Mouse (Mus musculus) embryonic facial prominence, embryonic 10.5 days (tissue): Measurements from ENCODE around the gene Stk35. TPM values are rescaled to one million over a fixed set of nuclear protein-coding genes. Genes with fewer than 3 reads are reported as not detected.

ENCODE experiments used
- DNase-seq: peaks from one replicate; pipeline ENCODE4 v3.0.0-alpha.2; 2017; ENCODE audit warnings: low spot score
- H3K27ac ChIP-seq: fragments of 300-500 bp; sonication (generic); replicated peaks from 2 replicates; pipeline ENCODE4 v1.5.1; 2016; ENCODE audit warnings: mild to moderate bottlenecking
- H3K27me3 ChIP-seq: fragments of 300-500 bp; sonication (generic); replicated peaks from 2 replicates; pipeline ENCODE4 v1.6.1; 2016; ENCODE audit warnings: low read depth, mild to moderate bottlenecking; ENCODE audit not compliant: poor library complexity, severe bottlenecking
- H3K36me3 ChIP-seq: fragments of 300-500 bp; sonication (generic); replicated peaks from 2 replicates; pipeline ENCODE4 v1.6.1; 2016; ENCODE audit warnings: mild to moderate bottlenecking, moderate library complexity
- H3K4me1 ChIP-seq: fragments of 300-500 bp; sonication (generic); 2 replicates; pipeline ENCODE4 v1.6.1; 2016
- H3K4me3 ChIP-seq: fragments of 300-500 bp; sonication (generic); 2 replicates; pipeline ENCODE4 v1.5.1; 2016; ENCODE audit warnings: mild to moderate bottlenecking, moderate library complexity
- H3K9me3 ChIP-seq: fragments of 300-500 bp; sonication (generic); 2 replicates; pipeline ENCODE4 v1.6.1; 2016; ENCODE audit warnings: mild to moderate bottlenecking
- WGBS: fragments of 180-500 bp; shearing (Covaris S2); methylation state at CpG from one replicate; pipeline ENCODE4 v1.1.7; 2016; 5-methylcytosine and 5-hydroxymethylcytosine counted together
- polyA plus RNA-seq: library from polyadenylated mRNA; unstranded; fragments of >200 nt; fragmentation: Nextera tagmentation; extraction: Ambion mirVana; gene quantifications from 2 replicates; pipeline ENCODE4 v1.2.1, GENCODE M21; 2016

The Stk35 gene
- polyA plus RNA-seq: 11.7 and 12.5 TPM in 2 replicates

GRCm38 (mm10) chr2:129800271-129800903 is at the start of gene Stk35:
Stk35 (plus strand) TSS chr2:129800517.
- Histone ChIP-seq H3K27me3 (no peaks in the 10 kb centered on the region), H3K9me3 (no peaks in the 10 kb centered on the region), H3K27ac (peak within 1 kb of the TSS; percentile 97), H3K36me3 (peaks cover 34% of the 10 kb centered on the region), H3K4me3 (peak within 1 kb of the TSS; percentile 75), H3K4me1 (peaks cover 26% of the 10 kb centered on the region)
- WGBS: under 1% methylated on average over 63 of the region's 63 CpGs
- DNase-seq: peak; percentile 94

GRCm38 (mm10) chr2:129782046-129782445 is 18.3 kb upstream of the Stk35 start:
- WGBS: 93% methylated on average over 1 of the region's 1 CpGs
- no peaks in the 10 kb centered on the region for H3K9me3 ChIP-seq
- DNase-seq: no peak
- H3K4me3 ChIP-seq: no peak overlapping the region
- no peaks in the 10 kb centered on the region for H3K27me3 ChIP-seq
- H3K4me1 ChIP-seq: no peaks in the 10 kb centered on the region
- no peaks in the 10 kb centered on the region for H3K36me3 ChIP-seq
- H3K27ac ChIP-seq: no peak overlapping the region

GRCm38 (mm10) chr2:129796501-129796900 is 3.8 kb upstream of the Stk35 start:
- DNase-seq: no peak
- H3K36me3 ChIP-seq: no peaks in the 10 kb centered on the region
- 88% methylated on average over 2 of the region's 2 CpGs for WGBS
- H3K27ac ChIP-seq: no peak overlapping the region
- H3K9me3 ChIP-seq: peaks cover 9% of the 10 kb centered on the region
- peaks cover 7% of the 10 kb centered on the region for H3K4me1 ChIP-seq
- no peaks in the 10 kb centered on the region for H3K27me3 ChIP-seq
- H3K4me3 ChIP-seq: no peak overlapping the region

DNA sequence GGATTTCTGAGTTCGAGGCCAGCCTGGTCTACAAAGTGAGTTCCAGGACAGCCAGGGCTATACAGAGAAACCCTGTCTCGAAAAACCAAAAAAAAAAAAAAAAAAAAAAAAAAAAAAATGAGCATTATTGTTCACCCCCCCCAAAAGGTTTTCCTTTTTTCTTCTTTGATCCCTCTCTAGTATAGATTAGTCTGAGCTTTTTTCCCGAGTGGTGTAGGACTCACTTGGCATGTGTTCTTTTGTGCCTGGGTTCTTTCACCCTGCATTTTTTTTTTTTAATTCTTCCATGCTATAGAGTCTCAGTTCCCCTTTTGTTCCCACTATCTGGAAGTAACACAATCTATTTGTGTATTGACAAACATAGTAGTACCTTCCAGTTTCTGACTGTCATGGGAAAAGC is 2.6 kb upstream of the Stk35 start:
- peaks cover 9% of the 10 kb centered on the region for H3K9me3 ChIP-seq
- H3K36me3 ChIP-seq: peaks cover 7% of the 10 kb centered on the region
- no peak overlapping the region for H3K27ac ChIP-seq
- WGBS: 79% methylated on average over 2 of the region's 3 CpGs
- peaks cover 18% of the 10 kb centered on the region for H3K4me1 ChIP-seq
- H3K4me3 ChIP-seq: no peak overlapping the region
- DNase-seq: no peak
- H3K27me3 ChIP-seq: no peaks in the 10 kb centered on the region

DNA sequence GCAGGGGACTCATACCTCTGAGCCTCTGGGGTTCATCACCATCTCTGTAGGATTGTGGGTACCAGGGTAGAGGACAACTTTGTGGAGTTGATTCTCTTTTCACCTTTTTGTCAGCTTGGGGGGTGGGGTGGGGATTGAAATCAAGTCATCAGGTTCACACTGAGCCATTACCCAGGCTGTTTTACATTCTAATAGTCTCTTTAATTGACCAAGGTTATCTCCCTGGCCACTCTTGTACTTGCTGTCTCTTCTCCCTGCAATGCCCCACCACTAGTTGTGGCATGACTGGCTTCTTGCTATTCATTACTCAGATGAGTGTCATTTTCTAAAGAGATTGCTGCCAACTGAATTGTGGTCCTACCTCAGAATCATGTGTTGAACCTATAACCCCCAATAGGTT is 1.9 kb upstream of the Stk35 start:
- Histone ChIP-seq H3K36me3 (peaks cover 14% of the 10 kb centered on the region), H3K4me1 (peaks cover 25% of the 10 kb centered on the region), H3K4me3 (no peak overlapping the region), H3K9me3 (peaks cover 9% of the 10 kb centered on the region), H3K27me3 (no peaks in the 10 kb centered on the region), H3K27ac (no peak overlapping the region)
- DNase-seq: no peak

DNA sequence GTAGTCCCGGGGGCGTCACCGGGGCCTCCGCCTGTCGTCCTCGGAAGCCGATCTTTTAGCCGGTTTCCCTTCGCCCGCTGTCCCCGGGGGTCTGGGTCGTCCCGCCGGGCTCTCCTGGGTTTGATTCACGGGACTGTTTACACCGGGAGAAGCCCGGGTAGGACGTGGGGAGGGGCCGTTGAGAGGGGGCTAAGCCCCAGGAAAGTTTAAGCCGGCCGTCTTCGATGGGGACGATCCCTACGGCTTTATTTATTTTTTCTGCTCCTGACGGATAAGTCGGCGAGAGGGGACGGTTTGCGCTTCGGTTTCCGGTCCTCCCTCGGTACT is 550 bp downstream of the Stk35 start:
- under 1% methylated on average over 32 of the region's 32 CpGs for WGBS
- no peak for DNase-seq
- H3K4me1 ChIP-seq: peaks cover 30% of the 10 kb centered on the region

GRCm38 (mm10) chr2:129801231-129802029 is 1.1 kb downstream of the Stk35 start:
- no peaks in the 10 kb centered on the region for H3K27me3 ChIP-seq
- no peaks in the 10 kb centered on the region for H3K9me3 ChIP-seq
- peaks cover 31% of the 10 kb centered on the region for H3K4me1 ChIP-seq
- H3K4me3 ChIP-seq: peak overlapping the region; percentile 75
- H3K27ac ChIP-seq: peak overlapping the region; percentile 97
- peak; percentile 92 for DNase-seq
- WGBS: under 1% methylated on average over 73 of the region's 73 CpGs
- peaks cover 44% of the 10 kb centered on the region for H3K36me3 ChIP-seq

More for the DNA sequence above, 550 bp downstream of the Stk35 start:
- no peaks in the 10 kb centered on the region for H3K27me3 ChIP-seq
- peak overlapping the region; percentile 75 for H3K4me3 ChIP-seq
- H3K9me3 ChIP-seq: no peaks in the 10 kb centered on the region
- peak overlapping the region; percentile 97 for H3K27ac ChIP-seq
- peaks cover 38% of the 10 kb centered on the region for H3K36me3 ChIP-seq

DNA sequence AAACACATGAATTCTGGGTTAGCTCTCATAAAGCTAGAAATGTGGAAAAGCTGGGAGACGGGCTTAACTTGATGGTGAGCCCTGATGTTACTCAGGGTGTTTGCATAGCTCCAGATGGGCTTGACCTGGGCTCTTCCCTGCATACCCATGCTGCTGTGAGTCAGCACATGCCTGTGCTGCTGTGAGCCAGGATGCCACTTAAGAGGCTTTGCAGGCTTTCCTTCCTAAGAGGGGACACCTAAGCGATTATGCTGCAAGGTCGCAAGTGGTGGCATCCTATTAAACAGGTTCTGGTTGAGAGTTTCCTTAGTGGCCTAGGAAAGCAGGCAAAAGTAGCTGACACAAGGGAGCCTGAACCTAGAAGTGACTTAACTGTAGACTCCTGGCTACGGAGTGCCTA is 5.2 kb downstream of the Stk35 start:
- no peak overlapping the region for H3K27ac ChIP-seq
- peaks cover 84% of the 10 kb centered on the region for H3K36me3 ChIP-seq
- H3K4me3 ChIP-seq: no peak overlapping the region
- peaks cover 25% of the 10 kb centered on the region for H3K4me1 ChIP-seq
- H3K9me3 ChIP-seq: no peaks in the 10 kb centered on the region
- DNase-seq: no peak
- 94% methylated on average over 4 of the region's 4 CpGs for WGBS
- H3K27me3 ChIP-seq: no peaks in the 10 kb centered on the region

GRCm38 (mm10) chr2:129806486-129806885 is 6.2 kb downstream of the Stk35 start:
- H3K27me3 ChIP-seq: no peaks in the 10 kb centered on the region
- peaks cover 94% of the 10 kb centered on the region for H3K36me3 ChIP-seq
- H3K4me3 ChIP-seq: no peak overlapping the region
- no peak overlapping the region for H3K27ac ChIP-seq
- DNase-seq: no peak
- peaks cover 25% of the 10 kb centered on the region for H3K4me1 ChIP-seq
- no peaks in the 10 kb centered on the region for H3K9me3 ChIP-seq
- WGBS: 85% methylated on average over 2 of the region's 2 CpGs

DNA sequence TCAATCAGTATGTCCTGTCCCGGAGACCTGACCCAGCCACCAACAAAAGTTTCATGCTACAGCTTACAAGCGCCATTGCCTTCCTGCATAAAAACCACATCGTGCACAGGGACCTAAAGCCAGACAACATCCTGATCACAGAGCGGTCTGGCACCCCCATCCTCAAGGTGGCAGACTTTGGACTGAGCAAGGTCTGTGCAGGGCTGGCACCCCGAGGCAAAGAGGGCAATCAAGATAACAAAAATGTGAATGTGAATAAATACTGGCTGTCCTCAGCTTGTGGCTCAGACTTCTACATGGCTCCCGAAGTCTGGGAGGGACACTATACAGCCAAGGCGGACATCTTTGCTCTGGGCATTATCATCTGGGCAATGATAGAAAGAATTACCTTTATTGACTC is 10.2 kb downstream of the Stk35 start:
- H3K36me3 ChIP-seq: peaks cover 100% of the 10 kb centered on the region

GRCm38 (mm10) chr2:129814033-129814432 is 13.7 kb downstream of the Stk35 start:
- WGBS: 92% methylated on average over 3 of the region's 3 CpGs
- Histone ChIP-seq H3K4me3 (no peak overlapping the region), H3K4me1 (no peaks in the 10 kb centered on the region), H3K36me3 (peaks cover 99% of the 10 kb centered on the region), H3K27ac (no peak overlapping the region), H3K9me3 (no peaks in the 10 kb centered on the region), H3K27me3 (no peaks in the 10 kb centered on the region)
- no peak for DNase-seq

More for the DNA sequence above, 10.2 kb downstream of the Stk35 start:
- Histone ChIP-seq H3K27me3 (no peaks in the 10 kb centered on the region), H3K4me3 (no peak overlapping the region), H3K4me1 (peaks cover 4% of the 10 kb centered on the region; the same call in 1 of the 2 replicates), H3K9me3 (no peaks in the 10 kb centered on the region), H3K27ac (no peak overlapping the region)
- 95% methylated on average over 7 of the region's 7 CpGs for WGBS
- DNase-seq: no peak

GRCm38 (mm10) chr2:129815076-129815475 is 14.8 kb downstream of the Stk35 start:
- Histone ChIP-seq H3K27me3 (no peaks in the 10 kb centered on the region), H3K4me1 (no peaks in the 10 kb centered on the region), H3K36me3 (peaks cover 98% of the 10 kb centered on the region), H3K27ac (no peak overlapping the region), H3K4me3 (no peak overlapping the region), H3K9me3 (no peaks in the 10 kb centered on the region)
- no peak for DNase-seq
- WGBS: 85% methylated on average over 2 of the region's 2 CpGs
